Mouse (Mus musculus) left cerebral cortex, adult 18-20 months (tissue): ENCODE measurements around the gene Gsc. TPM values are rescaled to one million over a fixed set of nuclear protein-coding genes. Genes with fewer than 3 reads are reported as not detected.

Source experiments
- DNase-seq, 2 experiments: peaks; one replicate each; pipeline ENCODE4 v3.0.0; 2021 to 2022; ENCODE audit warnings: low spot score in 2 of 2, mixed read lengths in 1 of 2
- long read RNA-seq, 2 experiments: library from polyadenylated mRNA; stranded (forward); transcript quantifications; one replicate each; pipeline ENCODE4 v2.0.0; 2021
- total RNA-seq, 2 experiments: library from RNA; stranded (reverse); gene quantifications; 2 replicates each; pipeline ENCODE4 v1.2.3; 2021

The Gsc gene
- total RNA-seq: not detected
- long read RNA-seq, experiment 1: 0 reads
- long read RNA-seq, experiment 2: 0 reads

GRCm38 (mm10) chr12:104472601-104473424, at the start of gene Gsc:
TSS of gene Gsc (minus strand) at chr12:104473330.
- no peak for DNase-seq

DNA sequence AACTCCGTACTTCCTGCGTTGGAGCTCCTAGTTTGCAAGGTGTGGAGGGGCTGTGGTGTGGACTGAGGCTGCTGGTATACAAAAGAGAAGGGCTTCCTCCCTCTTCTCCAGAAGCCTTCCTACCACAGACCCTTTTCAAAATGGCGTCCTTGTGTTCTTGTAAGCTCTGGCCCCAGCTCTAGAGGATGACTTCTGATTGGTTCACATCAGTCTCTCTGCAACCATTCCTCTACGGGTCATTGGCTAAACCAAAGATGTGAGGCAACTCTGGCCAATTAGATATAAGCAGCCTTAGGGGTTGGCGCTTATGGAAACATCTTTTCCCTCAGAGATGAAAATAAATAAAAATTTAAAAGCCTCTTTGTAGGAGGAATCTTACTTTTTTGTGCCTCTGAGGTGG, 46.6 kb upstream of the Gsc start:
- DNase-seq: no peak

DNA sequence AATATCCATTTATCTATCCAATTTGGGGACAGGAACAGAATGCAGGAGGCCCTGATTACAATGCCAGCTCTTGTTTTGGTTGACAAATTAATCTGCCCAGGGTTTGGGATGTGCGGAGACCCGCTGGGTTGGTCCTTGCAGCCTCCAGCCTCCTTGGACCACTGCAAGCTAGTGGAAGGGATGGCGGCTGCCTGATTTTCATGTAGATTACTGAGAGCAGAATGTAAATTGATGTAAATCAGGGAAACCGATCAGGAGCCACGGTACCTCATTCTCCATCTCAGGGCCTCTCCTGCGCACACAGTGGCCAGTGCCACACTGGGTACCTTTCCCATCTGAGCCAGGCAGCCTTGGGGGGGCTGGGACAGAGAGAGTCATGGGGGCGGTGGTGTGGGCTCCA, 34.8 kb upstream of the Gsc start:
- no peak for DNase-seq

GRCm38 (mm10) chr12:104492009-104492408, 18.9 kb upstream of the Gsc start:
- DNase-seq: no peak

GRCm38 (mm10) chr12:104486205-104486604, 13.1 kb upstream of the Gsc start:
- DNase-seq: no peak

GRCm38 (mm10) chr12:104485161-104485560, 12.0 kb upstream of the Gsc start:
- DNase-seq: no peak

GRCm38 (mm10) chr12:104481007-104481406, 7.9 kb upstream of the Gsc start:
- no peak for DNase-seq

GRCm38 (mm10) chr12:104478193-104478592, 5.1 kb upstream of the Gsc start:
- no peak for DNase-seq

DNA sequence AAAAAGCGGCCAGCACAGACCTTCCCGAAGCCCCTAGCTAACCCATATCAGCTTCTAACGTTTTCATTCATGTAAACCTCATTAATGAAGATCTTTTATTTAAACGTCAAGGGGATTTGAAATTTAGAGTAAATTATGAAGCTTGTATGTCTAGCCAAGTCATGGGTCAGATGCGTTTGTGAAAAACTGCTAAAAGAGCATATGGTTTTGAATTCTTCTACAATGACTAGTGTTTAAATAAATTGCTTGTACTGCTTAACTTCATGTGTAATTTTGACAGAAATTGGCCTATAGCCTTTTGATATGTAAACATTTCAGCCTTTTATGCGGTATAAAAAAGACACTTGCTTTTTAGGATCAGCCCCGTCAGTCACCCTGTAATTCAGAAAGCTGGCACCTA, 4.4 kb upstream of the Gsc start:
- DNase-seq: no peak

DNA sequence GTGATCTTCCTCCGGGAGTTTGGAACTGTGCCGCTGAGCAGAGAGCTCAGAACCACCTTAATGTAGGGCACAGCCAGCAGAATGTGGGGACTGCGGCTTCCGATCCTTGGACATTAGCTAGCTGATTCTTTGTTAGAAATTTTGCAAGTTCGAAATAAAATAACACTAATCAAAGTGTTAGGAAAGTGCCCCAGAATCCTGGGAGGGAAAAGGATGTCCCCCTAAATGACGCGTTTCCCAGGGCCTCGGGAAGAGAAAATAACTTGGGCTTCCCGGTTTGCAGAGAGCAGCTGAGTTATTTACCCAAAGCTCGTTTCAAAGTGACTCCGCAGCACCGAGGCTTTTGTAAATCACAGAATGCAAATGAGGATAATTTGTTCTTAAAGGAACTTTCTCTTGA, 3.9 kb upstream of the Gsc start:
- no peak for DNase-seq

DNA sequence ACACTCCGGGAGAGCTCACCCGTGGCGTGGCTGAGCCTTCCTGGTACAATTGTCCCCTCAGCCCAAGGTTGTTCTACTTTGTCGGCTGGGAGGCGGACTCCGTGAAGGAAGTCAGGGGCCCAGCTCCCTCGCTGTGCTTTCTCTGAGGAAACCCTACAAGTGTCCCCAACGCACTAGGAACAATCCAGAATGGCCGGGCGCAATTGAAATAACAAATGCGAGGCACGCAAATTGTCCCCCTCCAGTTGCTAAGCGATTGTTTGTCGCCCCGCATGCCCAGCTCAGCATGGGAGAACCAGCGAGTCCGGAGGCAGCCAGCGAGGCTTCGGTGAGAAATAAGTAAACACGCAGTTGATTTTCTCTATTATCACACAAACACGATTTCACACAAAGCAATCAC, 2.8 kb upstream of the Gsc start:
- DNase-seq: no peak

DNA sequence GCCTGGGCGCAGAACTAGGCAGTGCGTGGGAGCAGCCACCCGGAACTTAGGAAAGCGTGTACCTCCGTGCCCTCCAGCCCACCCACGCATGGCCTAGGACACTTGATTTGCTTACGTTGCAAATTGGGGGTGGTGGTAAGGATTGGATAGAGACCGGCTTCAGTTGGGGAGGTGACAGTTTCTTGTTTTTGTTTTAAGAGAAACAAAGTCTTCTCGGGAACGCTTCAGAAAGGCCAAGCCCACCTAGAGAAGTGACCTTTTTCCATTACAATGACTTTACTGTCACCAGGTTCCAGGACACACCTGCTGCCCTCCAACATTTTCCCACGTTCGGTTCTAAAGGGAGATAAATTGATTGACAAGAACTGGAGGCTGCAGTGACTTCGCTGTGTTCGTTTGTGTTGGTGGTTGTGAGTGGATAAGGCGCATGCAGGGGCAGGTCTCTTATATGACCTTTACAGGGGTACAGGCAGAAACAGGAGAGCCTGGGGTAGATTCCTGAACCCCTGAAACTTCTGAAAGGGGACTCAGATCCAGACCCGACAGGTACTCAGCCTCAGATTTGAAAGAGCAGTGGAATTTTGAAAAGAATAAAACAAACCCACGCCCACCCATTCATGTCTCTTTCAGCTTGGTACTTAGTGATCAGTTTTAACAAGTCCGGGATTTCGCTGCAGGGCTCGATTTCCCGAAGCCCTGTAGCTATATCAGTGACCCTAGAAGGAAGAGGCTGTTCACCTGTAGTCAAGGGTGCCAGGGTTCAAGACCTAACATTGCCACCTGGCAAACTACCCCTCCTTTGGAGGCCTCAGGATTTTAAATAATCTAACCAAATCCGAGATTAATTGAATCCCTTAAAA, 2.0 kb upstream of the Gsc start:
- no peak for DNase-seq

- DNase-seq: no peak
Observed at GRCm38 (mm10) chr12:104474191-104474871, 1.2 kb upstream of the Gsc start.

- DNase-seq: no peak
Observed at GRCm38 (mm10) chr12:104473492-104473891, 362 bp upstream of the Gsc start.

- no peak for DNase-seq
Observed at GRCm38 (mm10) chr12:104472218-104472525, 958 bp downstream of the Gsc start.

DNA sequence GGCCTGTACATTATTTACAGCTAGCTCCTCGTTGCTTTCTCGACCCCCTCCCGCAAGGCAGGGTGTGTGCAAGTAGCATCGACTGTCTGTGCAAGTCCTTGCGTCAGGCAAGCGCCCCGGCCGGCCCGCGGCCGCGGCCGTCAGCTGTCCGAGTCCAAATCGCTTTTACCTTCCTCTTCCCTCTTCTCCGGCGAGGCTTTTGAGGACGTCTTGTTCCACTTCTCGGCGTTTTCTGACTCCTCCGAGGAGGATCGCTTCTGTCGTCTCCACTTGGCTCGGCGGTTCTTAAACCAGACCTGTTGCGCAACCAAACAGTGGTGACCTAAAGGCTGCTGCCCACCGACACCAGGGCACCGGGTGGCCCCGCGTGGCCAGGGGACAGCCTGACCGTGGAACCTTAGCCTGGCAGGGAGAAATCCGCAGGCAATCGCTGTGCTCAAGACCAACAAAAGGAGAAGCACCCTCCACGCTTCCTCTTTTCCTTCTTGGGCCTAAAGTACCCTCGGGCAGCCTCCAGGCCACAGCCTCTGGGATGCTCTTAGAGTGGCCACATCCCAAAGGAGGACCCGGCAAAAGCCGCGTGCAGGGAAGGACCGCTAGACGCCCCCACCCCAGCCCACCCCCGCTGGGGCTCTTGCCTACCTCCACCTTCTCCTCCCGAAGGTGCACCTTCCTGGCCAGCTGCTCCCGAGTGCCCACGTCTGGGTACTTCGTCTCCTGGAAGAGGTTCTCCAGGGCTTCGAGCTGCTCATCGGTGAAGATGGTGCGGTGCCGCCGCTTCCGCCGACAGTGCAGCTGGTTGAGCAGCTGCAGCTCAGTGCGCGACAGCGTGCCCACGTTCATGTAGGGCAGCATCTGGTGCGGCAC, 1.5 kb downstream of the Gsc start:
- no peak for DNase-seq

DNA sequence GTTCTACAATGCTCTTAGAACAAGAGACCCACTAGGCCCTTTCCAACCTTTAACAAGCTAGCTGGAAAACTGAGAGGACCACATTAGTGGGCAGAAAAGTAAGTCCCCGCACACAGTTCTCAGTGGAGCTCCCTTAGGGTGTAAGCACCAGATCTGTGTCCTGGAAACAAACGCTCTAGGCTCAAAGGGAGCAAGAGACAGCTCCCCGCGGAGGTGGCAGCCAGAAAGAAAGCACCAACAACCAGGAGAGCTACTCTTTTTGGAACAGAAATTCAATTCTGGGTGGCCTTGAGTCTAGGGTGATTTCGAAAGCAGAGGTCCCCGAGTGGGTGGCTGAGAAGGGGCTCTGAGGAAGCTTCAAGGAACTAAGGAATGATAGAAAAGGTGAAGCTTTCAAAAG, 2.5 kb downstream of the Gsc start:
- DNase-seq: no peak

GRCm38 (mm10) chr12:104468783-104469182, 4.3 kb downstream of the Gsc start:
- no peak for DNase-seq

GRCm38 (mm10) chr12:104467372-104467771, 5.8 kb downstream of the Gsc start:
- DNase-seq: no peak

- no peak for DNase-seq
Observed at GRCm38 (mm10) chr12:104466930-104467329, 6.2 kb downstream of the Gsc start.

GRCm38 (mm10) chr12:104461372-104461771, 11.8 kb downstream of the Gsc start:
- no peak for DNase-seq
